Mouse (Mus musculus) lung, embryonic 16.5 days (tissue): ENCODE data around the gene Nrsn2. TPM values are rescaled to one million over a fixed set of nuclear protein-coding genes. Genes with fewer than 3 reads are reported as not detected.
A peak's percentile ranks its signal among the peaks of the same experiment; 100 is the strongest.

Experiments
- ATAC-seq: fragments of 200-750 bp; cut with Nextera tagmentation; 2 replicates; pipeline ENCODE4 v1.8.0; 2017; ENCODE audit warnings: low read depth, mild to moderate bottlenecking, moderate library complexity
- H3K27ac ChIP-seq: fragments of 300-500 bp; sonication (generic); 2 replicates; pipeline ENCODE4 v1.5.1; 2014; ENCODE audit warnings: mild to moderate bottlenecking, control low read depth, low read length
- H3K27me3 ChIP-seq: fragments of 300-500 bp; sonication (generic); 2 replicates; pipeline ENCODE4 v1.6.1; 2014; ENCODE audit warnings: low read depth, low read length, mixed read lengths; ENCODE audit not compliant: control insufficient read depth, insufficient read depth
- H3K36me3 ChIP-seq: fragments of 300-500 bp; sonication (generic); 2 replicates; pipeline ENCODE4 v1.6.1; 2014; ENCODE audit warnings: low read length; ENCODE audit not compliant: control insufficient read depth, insufficient read depth
- H3K4me1 ChIP-seq: fragments of 300-500 bp; sonication (generic); replicated peaks from 2 replicates; pipeline ENCODE4 v1.6.1; 2014; ENCODE audit warnings: low read length, mixed read lengths; ENCODE audit not compliant: control insufficient read depth, insufficient read depth
- H3K4me2 ChIP-seq: fragments of 300-500 bp; sonication (generic); 2 replicates; pipeline ENCODE4 v1.6.1; 2014; ENCODE audit warnings: low read depth, low read length, control low read depth
- H3K4me3 ChIP-seq: fragments of 300-500 bp; sonication (generic); 2 replicates; pipeline ENCODE4 v1.5.1; 2014; ENCODE audit warnings: mild to moderate bottlenecking, low read length, control low read depth
- H3K9ac ChIP-seq: fragments of 300-500 bp; sonication (generic); 2 replicates; pipeline ENCODE4 v1.6.1; 2014; ENCODE audit warnings: low read length, control low read depth
- H3K9me3 ChIP-seq: fragments of 300-500 bp; sonication (generic); 2 replicates; pipeline ENCODE4 v1.6.1; 2016; ENCODE audit warnings: low read length; ENCODE audit not compliant: control insufficient read depth
- WGBS: fragments of 180-500 bp; shearing (Covaris S2); extraction: QIAGEN DNeasy Blood & Tissue Kit; methylation state at CpG from one replicate; pipeline ENCODE4 v1.1.7; 2014; 5-methylcytosine and 5-hydroxymethylcytosine counted together
- polyA plus RNA-seq: library from polyadenylated mRNA; unstranded; fragments of >200 nt; fragmentation: Nextera tagmentation; extraction: Ambion mirVana; gene quantifications from 2 replicates; pipeline ENCODE4 v1.2.1, GENCODE M21; 2015

Gene Nrsn2
- polyA plus RNA-seq, 1 experiment from 2014 or later, result 0.40 TPM

DNA sequence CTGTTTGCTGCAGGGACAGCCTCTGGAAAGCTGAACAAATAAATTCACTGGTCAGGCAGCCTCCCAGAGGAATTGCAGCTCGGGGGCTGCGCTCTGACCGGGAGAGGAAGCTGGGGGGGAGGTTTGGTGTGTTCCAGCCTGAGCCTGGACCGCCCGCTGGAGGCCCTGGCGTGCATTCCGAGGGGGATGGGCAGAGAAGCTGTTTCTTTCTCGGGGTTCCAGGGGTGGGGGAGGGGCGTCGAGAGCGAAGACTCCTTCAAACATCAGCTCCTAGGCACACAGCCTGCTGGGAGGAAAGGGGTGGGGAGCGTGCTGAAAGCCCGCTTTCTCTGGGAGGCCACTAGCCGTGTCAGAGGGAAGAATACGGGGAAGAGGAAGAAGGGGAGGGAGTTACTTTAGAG lies 34.5 kb upstream of the Nrsn2 start:
- peak overlapping the region; percentile 100 for H3K27ac ChIP-seq
- H3K4me2 ChIP-seq, result peak overlapping the region; percentile 88
- peaks cover 37% of the 10 kb centered on the region for H3K4me1 ChIP-seq
- ATAC-seq, result peak; percentile 79
- H3K4me3 ChIP-seq, result peak overlapping the region; percentile 68
- 0% methylated on average over 15 of the region's 15 CpGs for WGBS
- no peaks in the 10 kb centered on the region for H3K27me3 ChIP-seq
- peak overlapping the region; percentile 56 for H3K9ac ChIP-seq
- H3K36me3 ChIP-seq, result no peaks in the 10 kb centered on the region
- H3K9me3 ChIP-seq, result peaks cover 1% of the 10 kb centered on the region; the same call in 1 of the 2 replicates

DNA sequence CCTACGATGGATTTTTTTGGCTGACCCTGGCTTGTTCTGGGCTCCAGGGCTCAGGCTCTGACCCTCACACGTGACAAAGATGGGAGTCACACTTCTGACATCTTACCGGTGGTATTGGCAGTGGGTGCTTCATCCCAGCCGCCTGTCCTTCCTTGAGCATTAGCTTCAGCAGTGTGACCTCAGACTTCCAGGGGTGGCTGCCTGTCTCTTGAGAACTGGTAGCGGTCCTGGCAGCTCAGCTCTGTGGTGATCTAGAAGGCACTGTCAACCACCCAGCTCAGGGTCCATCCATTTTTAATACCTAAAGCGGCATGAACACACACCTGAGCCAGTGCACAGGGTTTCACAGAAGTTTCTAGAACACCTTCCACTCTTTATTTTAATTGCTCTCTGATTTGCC lies 33.3 kb upstream of the Nrsn2 start:
- ATAC-seq, result no peak

DNA sequence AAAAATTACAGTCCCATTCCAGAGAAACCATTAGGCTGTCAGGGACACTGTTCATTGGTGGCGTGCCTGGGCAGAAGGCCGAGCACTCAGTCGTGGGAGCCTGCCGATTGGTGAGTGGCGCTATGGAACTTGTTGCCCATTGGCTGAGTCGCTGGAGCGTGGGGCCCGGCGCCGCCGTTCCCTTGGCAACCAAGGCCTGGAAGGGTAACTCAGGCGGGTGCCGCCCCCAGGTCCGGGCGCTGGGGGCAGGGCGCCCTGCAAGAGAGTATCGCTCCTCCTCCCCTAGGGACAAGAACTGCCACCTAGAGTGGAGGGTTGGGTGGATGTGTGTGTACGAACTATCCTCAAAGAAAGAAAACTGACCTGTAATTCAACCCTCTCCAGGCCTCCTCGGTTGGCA lies 29.7 kb upstream of the Nrsn2 start:
- Histone ChIP-seq H3K27ac (peak overlapping the region; percentile 80), H3K36me3 (no peaks in the 10 kb centered on the region), H3K9ac (peak overlapping the region; percentile 58), H3K4me1 (peaks cover 28% of the 10 kb centered on the region), H3K27me3 (no peaks in the 10 kb centered on the region), H3K4me3 (peak overlapping the region; percentile 44), H3K9me3 (no peaks in the 10 kb centered on the region), H3K4me2 (peak overlapping the region; percentile 54)
- WGBS, result 0% methylated on average over 19 of the region's 19 CpGs
- ATAC-seq, result peak; percentile 94

More for the DNA sequence above, 33.3 kb upstream of the Nrsn2 start:
- H3K9ac ChIP-seq, result peak overlapping the region; percentile 56; the same call in 1 of the 2 replicates
- H3K4me2 ChIP-seq, result no peak overlapping the region
- no peak overlapping the region for H3K4me3 ChIP-seq
- 55% methylated on average over 6 of the region's 6 CpGs for WGBS
- H3K9me3 ChIP-seq, result no peaks in the 10 kb centered on the region
- peaks cover 37% of the 10 kb centered on the region for H3K4me1 ChIP-seq
- H3K36me3 ChIP-seq, result no peaks in the 10 kb centered on the region
- no peaks in the 10 kb centered on the region for H3K27me3 ChIP-seq
- H3K27ac ChIP-seq, result peak overlapping the region; percentile 100

DNA sequence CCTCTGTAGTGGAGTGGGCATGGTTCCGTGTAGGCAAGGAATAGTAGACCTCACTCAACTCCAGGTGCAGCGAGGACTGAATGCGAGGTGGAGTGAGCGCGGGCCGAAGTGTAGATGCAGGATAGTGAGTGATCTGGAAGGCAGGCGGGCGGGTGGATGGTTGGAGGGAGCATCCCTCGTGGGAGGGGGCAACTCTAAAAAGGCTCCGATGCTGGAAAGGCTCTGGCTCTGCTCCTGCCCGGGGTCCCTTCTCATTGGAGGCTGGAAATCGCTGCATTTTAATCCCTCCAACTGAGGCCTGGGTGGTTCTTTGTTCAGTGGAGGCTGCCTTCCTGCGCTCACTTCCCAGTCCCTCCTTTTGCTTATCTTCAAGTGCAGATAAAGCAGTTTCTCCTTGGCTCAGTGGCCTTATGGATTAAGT lies 22.7 kb upstream of the Nrsn2 start:
- Histone ChIP-seq H3K4me2 (peak overlapping the region; percentile 63), H3K9me3 (no peaks in the 10 kb centered on the region), H3K36me3 (peaks cover 4% of the 10 kb centered on the region), H3K4me3 (peak overlapping the region; percentile 86), H3K27me3 (no peaks in the 10 kb centered on the region), H3K27ac (peak overlapping the region; percentile 99), H3K9ac (peak overlapping the region; percentile 98), H3K4me1 (peaks cover 27% of the 10 kb centered on the region)
- WGBS, result 1% methylated on average over 13 of the region's 13 CpGs
- ATAC-seq, result peak; percentile 2

DNA sequence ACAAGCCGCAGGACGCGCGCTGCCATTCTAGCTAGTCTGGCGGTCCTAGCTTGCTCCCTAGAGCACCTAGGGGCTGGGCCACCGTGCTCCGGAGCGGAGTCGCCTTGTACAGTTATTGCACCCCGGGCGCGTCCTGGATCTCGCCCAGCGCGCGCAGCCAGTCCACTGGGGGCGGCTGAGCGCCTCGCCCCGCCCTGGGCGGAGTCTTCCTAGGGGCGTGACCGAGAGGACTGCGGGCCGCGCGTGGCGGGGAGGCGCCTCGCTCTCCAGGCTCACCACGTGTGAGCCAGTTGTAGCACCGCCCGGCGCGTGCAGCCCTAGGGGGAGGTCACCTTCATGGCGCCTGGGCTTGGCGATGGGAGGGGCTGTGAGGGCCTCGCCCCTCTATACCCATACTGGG lies 22.3 kb upstream of the Nrsn2 start:
- no peaks in the 10 kb centered on the region for H3K9me3 ChIP-seq
- ATAC-seq, result peak; percentile 81
- 0% methylated on average over 38 of the region's 38 CpGs for WGBS

DNA sequence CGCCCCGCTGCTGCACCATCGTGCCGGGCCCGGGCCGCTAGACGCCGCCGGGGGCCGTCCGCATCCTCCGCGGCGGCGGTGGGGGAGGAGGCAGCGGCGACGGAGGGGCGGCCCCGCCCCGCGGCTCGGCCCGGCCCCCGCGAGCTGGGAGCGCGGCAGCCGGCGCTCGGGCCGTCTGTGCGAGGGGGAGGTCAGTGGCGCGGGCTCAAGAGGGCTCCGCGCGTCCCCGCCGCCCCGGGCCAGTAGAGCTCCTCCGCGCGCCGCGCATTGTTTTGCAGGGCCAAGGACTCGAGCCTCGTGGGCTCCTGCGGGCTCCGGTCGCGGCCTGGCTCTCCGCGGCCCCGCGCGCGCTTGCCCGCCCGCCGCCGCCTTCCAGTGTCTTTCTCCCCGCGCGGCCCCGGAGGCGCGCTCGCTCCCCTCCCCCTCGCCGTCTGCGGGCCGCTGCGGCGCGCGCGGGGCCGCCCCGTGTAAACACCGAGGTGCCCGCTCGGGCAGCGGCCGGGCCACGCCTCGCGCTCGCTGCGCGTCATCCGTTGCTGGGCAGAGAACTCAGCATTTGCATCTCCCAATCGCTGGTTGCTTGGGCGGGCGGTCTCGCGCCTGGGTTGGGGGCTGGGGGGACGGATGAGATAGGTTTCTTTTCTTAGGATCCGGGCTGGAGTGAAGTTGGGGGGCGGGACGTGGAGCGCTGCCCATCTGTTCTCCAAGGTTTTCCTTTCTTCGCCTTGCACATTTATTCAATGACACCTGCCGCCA lies 21.4 kb upstream of the Nrsn2 start, which contains the start of gene Sox12:
TSS of gene Sox12 (minus strand) at position 384 of the 756 bp plus-strand sequence.
- ATAC-seq, result peak; percentile 68
- peak within 1 kb of the TSS; percentile 99 for H3K27ac ChIP-seq
- peaks cover 4% of the 10 kb centered on the region for H3K36me3 ChIP-seq
- H3K4me3 ChIP-seq, result peak within 1 kb of the TSS; percentile 86
- peaks cover 38% of the 10 kb centered on the region for H3K4me1 ChIP-seq
- H3K27me3 ChIP-seq, result no peaks in the 10 kb centered on the region
- no peaks in the 10 kb centered on the region for H3K9me3 ChIP-seq
- H3K4me2 ChIP-seq, result peak within 1 kb of the TSS; percentile 63
- WGBS, result 1% methylated on average over 45 of the region's 104 CpGs
- peak within 1 kb of the TSS; percentile 98 for H3K9ac ChIP-seq

More for the DNA sequence above, 22.3 kb upstream of the Nrsn2 start:
- peak overlapping the region; percentile 86 for H3K4me3 ChIP-seq
- H3K36me3 ChIP-seq, result peaks cover 4% of the 10 kb centered on the region
- peaks cover 32% of the 10 kb centered on the region for H3K4me1 ChIP-seq
- H3K4me2 ChIP-seq, result peak overlapping the region; percentile 63
- peak overlapping the region; percentile 99 for H3K27ac ChIP-seq
- H3K27me3 ChIP-seq, result no peaks in the 10 kb centered on the region
- H3K9ac ChIP-seq, result peak overlapping the region; percentile 98

DNA sequence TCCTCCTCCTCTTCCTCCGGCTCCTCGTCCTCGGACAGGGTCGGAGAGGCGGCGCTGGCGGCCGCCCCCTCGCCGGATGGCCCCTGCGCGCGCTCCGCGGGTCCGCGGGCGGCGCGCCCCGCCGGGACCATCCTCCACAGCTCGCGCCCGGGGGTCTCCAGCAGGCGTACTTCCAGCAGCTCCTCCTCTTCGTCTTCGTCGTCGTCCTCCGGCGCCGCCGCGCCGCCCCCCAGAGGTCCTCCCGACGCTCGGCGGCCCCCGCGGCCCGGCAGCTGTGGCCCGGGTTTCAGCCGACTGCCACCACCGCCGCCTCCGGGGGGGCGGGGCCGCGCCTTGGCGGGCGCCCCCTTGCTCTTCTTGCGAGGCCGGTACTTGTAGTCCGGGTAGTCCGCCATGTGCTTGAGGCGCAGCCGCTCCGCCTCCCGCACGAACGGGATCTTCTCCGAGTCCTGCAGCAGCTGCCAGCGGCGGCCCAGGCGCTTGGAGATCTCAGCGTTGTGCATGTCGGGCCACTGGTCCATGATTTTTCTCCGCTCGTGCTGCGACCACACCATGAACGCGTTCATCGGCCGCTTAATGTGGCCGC lies 20.7 kb upstream of the Nrsn2 start:
- peak overlapping the region; percentile 99 for H3K27ac ChIP-seq
- ATAC-seq, result peak; percentile 22
- 0% methylated on average over 69 of the region's 77 CpGs for WGBS
- H3K9ac ChIP-seq, result peak overlapping the region; percentile 98
- no peaks in the 10 kb centered on the region for H3K9me3 ChIP-seq
- peaks cover 38% of the 10 kb centered on the region for H3K4me1 ChIP-seq
- peaks cover 4% of the 10 kb centered on the region for H3K36me3 ChIP-seq
- peak overlapping the region; percentile 63 for H3K4me2 ChIP-seq
- no peaks in the 10 kb centered on the region for H3K27me3 ChIP-seq
- H3K4me3 ChIP-seq, result peak overlapping the region; percentile 86

DNA sequence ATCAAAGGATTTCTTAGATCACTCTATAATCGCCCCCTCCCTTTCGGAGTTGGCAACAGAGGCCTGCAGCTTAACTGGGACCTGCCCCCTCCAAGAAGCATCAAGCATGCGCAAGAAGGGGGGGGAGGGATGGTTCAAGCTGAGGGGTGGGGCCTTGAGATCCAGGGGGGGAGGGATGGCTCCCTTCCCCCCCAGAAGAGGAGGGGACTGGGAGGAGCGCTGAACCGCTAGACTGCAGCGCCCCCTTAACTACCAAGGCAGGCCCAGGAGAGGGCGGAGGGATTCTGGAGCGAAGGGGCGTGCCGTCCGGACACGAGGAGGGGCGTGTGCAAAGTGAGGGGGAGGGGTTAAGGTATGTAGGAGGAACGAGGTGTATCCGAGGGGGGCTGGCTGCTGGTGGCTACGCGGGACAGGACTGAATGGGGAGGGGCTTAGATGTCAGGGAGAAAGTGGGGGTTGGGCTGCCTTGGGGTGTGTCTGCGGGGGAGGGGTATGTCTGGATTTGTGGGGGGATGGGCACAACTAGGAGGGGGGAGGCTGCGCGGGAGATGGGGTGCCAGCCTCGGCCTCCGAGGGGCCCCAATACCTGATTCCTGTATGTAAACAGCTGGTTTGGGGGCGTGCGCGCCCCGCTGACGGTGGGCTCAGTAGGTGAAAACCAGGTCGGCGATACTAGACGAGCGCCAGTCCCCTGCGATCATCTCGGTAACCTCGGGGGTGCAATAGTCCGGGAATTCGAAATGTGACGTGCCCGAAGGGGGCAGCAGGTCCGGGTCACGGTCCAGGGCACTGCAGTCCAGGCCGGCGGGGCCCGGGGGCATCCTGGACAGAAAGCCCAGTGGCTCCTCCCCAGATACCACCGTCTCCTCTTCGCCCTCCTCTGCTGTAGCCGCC lies 19.9 kb upstream of the Nrsn2 start:
- Histone ChIP-seq H3K9ac (peak overlapping the region; percentile 98), H3K4me2 (peak overlapping the region; percentile 63), H3K36me3 (peaks cover 4% of the 10 kb centered on the region), H3K27ac (peak overlapping the region; percentile 99), H3K9me3 (no peaks in the 10 kb centered on the region), H3K27me3 (no peaks in the 10 kb centered on the region), H3K4me3 (peak overlapping the region; percentile 86), H3K4me1 (peaks cover 38% of the 10 kb centered on the region)
- WGBS, result under 1% methylated on average over 41 of the region's 46 CpGs
- peak; percentile 73 for ATAC-seq
